Mouse (Mus musculus): ENCODE measurements at regions not wholly inside any gene's neighbourhood (a gene's known extent, or its start where the extent isn't known, plus 50 kb on each side); places are given as distances from the start of the nearest gene placed in this dataset.

GRCm38 (mm10) chr4:131585946-131586345 lies 252.1 kb downstream of the Ptpru start:
- Histone ChIP-seq H3K4me2 (replicated peaks) (no peak overlapping the region), H3K27me3 (peaks cover 8% of the 10 kb centered on the region; the same call in 1 of the 2 replicates), H3K36me3 (no peaks in the 10 kb centered on the region), H3K27ac (replicated peaks) (no peak overlapping the region), H3K9me3 (no peaks in the 10 kb centered on the region), H3K4me1 (no peaks in the 10 kb centered on the region), H3K4me3 (no peak overlapping the region), H3K9ac (replicated peaks) (no peak overlapping the region)
- WGBS, result 70% methylated on average over 3 of the region's 3 CpGs
- no peak for ATAC-seq (replicated peaks)

GRCm38 (mm10) chr4:131587536-131587935 lies 250.6 kb downstream of the Ptpru start:
- no peak for ATAC-seq (replicated peaks)
- no peak overlapping the region for H3K9ac ChIP-seq (replicated peaks)
- no peak overlapping the region for H3K4me2 ChIP-seq (replicated peaks)
- no peak overlapping the region for H3K4me3 ChIP-seq
- no peak overlapping the region for H3K27ac ChIP-seq (replicated peaks)
- no peaks in the 10 kb centered on the region for H3K9me3 ChIP-seq
- peaks cover 8% of the 10 kb centered on the region; the same call in 1 of the 2 replicates for H3K27me3 ChIP-seq
- H3K36me3 ChIP-seq, result no peaks in the 10 kb centered on the region
- H3K4me1 ChIP-seq, result no peaks in the 10 kb centered on the region
- WGBS, result 66% methylated on average over 7 of the region's 7 CpGs

DNA sequence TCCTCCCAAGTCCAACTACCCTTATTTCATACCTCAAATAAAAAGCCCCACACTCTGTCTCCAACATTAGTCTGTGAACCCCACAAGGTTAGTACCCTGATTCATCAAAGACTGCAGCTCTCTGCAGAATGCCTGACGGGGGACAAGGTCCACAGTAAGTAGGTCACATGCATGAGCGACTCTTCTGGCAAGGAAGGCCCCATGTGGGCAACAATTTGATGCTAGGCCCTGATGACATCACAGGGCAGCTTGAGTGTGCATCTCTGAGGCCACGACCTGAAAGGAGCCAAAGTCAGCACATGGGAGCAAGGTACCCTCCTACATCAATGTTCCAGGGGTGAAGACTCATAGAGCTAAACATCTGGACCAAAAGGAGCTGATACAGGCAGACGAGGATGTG lies 248.0 kb downstream of the Ptpru start:
- ATAC-seq (replicated peaks), result no peak
- Histone ChIP-seq H3K27me3 (peaks cover 4% of the 10 kb centered on the region; the same call in 1 of the 2 replicates), H3K4me3 (no peak overlapping the region), H3K4me2 (replicated peaks) (no peak overlapping the region), H3K9ac (replicated peaks) (no peak overlapping the region), H3K36me3 (no peaks in the 10 kb centered on the region), H3K9me3 (no peaks in the 10 kb centered on the region), H3K27ac (replicated peaks) (no peak overlapping the region), H3K4me1 (no peaks in the 10 kb centered on the region)
- 52% methylated on average over 4 of the region's 4 CpGs for WGBS

DNA sequence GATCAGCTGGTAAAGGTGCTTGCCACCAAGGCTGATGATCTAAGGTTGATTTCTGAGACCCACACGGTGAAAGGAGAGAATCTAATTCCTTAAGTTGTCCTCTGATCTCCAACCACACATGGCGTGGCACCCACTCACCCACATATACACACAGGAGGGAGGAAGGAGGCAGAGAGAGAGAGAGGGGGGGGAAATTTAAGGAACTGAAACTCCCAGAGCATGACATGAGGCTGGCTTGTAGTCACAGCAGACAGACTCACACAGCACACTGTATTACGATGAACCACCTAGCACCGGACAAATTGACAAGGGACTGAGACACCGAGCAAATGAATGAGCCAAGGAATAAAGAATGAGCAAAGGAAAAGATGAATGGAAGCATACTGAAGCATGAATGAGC lies 246.6 kb downstream of the Ptpru start:
- ATAC-seq (replicated peaks), result no peak
- WGBS, result 89% methylated on average over 5 of the region's 5 CpGs
- H3K27ac ChIP-seq (replicated peaks), result no peak overlapping the region
- H3K9ac ChIP-seq (replicated peaks), result no peak overlapping the region
- H3K27me3 ChIP-seq, result peaks cover 4% of the 10 kb centered on the region; the same call in 1 of the 2 replicates
- H3K4me3 ChIP-seq, result no peak overlapping the region
- no peaks in the 10 kb centered on the region for H3K4me1 ChIP-seq
- H3K4me2 ChIP-seq (replicated peaks), result no peak overlapping the region
- no peaks in the 10 kb centered on the region for H3K9me3 ChIP-seq
- no peaks in the 10 kb centered on the region for H3K36me3 ChIP-seq

- Histone ChIP-seq H3K9me3 (no peaks in the 10 kb centered on the region), H3K4me1 (no peaks in the 10 kb centered on the region), H3K4me3 (no peak overlapping the region), H3K9ac (replicated peaks) (no peak overlapping the region), H3K27ac (replicated peaks) (no peak overlapping the region), H3K4me2 (replicated peaks) (no peak overlapping the region), H3K36me3 (no peaks in the 10 kb centered on the region), H3K27me3 (no peaks in the 10 kb centered on the region)
- ATAC-seq (replicated peaks), result no peak
- 61% methylated on average over 10 of the region's 10 CpGs for WGBS
Observed at GRCm38 (mm10) chr4:131597996-131598395, 240.1 kb downstream of the Ptpru start.

DNA sequence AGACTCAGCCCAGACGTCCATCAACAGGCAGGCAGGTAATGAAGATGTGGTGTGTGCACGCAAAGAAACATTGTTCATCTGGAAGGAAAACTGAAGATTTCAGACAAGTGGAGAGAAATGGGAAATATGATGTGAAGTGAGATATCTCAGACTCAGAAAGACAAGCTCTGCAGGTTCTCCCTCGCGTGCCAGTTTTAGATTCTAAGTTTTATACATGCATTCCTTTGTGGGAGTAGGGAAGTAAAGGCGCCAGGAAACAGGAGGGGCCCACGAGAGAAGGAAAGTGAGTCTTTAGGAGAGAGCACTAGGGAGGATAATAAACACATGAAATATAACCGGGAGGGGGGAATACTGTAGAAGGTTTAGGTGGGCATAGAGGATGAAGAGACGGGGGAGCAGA lies 223.7 kb downstream of the Ptpru start:
- H3K36me3 ChIP-seq, result no peaks in the 10 kb centered on the region
- 81% methylated on average over 8 of the region's 8 CpGs for WGBS
- H3K27ac ChIP-seq (replicated peaks), result no peak overlapping the region
- H3K9me3 ChIP-seq, result no peaks in the 10 kb centered on the region
- no peaks in the 10 kb centered on the region for H3K27me3 ChIP-seq
- ATAC-seq (replicated peaks), result no peak
- H3K4me3 ChIP-seq, result no peak overlapping the region
- peaks cover 8% of the 10 kb centered on the region; the same call in 1 of the 2 replicates for H3K4me1 ChIP-seq
- no peak overlapping the region for H3K4me2 ChIP-seq (replicated peaks)
- no peak overlapping the region for H3K9ac ChIP-seq (replicated peaks)

GRCm38 (mm10) chr4:131615587-131615986 lies 222.5 kb downstream of the Ptpru start:
- Histone ChIP-seq H3K4me2 (replicated peaks) (no peak overlapping the region), H3K27me3 (no peaks in the 10 kb centered on the region), H3K9ac (replicated peaks) (no peak overlapping the region), H3K36me3 (no peaks in the 10 kb centered on the region), H3K4me1 (peaks cover 8% of the 10 kb centered on the region; the same call in 1 of the 2 replicates), H3K9me3 (no peaks in the 10 kb centered on the region), H3K4me3 (no peak overlapping the region), H3K27ac (replicated peaks) (no peak overlapping the region)
- ATAC-seq (replicated peaks), result peak; percentile 61
- WGBS, result 41% methylated on average over 12 of the region's 12 CpGs

- H3K9me3 ChIP-seq, result no peaks in the 10 kb centered on the region
- H3K27me3 ChIP-seq, result no peaks in the 10 kb centered on the region
- WGBS, result 80% methylated on average over 5 of the region's 5 CpGs
- H3K4me2 ChIP-seq (replicated peaks), result no peak overlapping the region
- no peak overlapping the region for H3K27ac ChIP-seq (replicated peaks)
- H3K4me1 ChIP-seq, result no peaks in the 10 kb centered on the region
- H3K4me3 ChIP-seq, result no peak overlapping the region
- no peak for ATAC-seq (replicated peaks)
- no peak overlapping the region for H3K9ac ChIP-seq (replicated peaks)
- H3K36me3 ChIP-seq, result no peaks in the 10 kb centered on the region
Observed at GRCm38 (mm10) chr4:131638105-131638504, 200.0 kb downstream of the Ptpru start.

DNA sequence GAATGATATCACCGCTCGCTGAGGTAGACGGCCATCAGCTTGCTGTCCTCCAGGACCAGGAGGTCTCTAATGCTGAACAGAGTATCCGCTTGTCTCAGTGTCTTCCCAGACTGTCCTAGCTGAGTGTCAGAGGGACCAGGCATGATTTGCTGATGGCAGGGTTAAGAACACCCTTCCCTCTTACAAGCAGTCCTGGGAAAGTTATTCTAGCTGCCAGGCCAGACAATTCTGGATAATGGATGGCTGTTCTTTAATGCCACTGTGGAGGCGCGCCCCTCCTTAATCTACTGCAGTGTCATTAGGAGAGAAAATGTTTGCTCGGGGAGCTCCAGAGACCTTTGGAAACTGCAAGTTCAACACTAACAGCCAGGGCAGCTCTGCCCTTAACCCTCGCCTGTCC lies 182.1 kb downstream of the Ptpru start:
- 51% methylated on average over 8 of the region's 8 CpGs for WGBS
- Histone ChIP-seq H3K27ac (replicated peaks) (no peak overlapping the region), H3K4me2 (replicated peaks) (no peak overlapping the region), H3K4me3 (no peak overlapping the region), H3K9ac (replicated peaks) (no peak overlapping the region), H3K36me3 (no peaks in the 10 kb centered on the region), H3K9me3 (no peaks in the 10 kb centered on the region), H3K27me3 (no peaks in the 10 kb centered on the region), H3K4me1 (no peaks in the 10 kb centered on the region)
- no peak for ATAC-seq (replicated peaks)

DNA sequence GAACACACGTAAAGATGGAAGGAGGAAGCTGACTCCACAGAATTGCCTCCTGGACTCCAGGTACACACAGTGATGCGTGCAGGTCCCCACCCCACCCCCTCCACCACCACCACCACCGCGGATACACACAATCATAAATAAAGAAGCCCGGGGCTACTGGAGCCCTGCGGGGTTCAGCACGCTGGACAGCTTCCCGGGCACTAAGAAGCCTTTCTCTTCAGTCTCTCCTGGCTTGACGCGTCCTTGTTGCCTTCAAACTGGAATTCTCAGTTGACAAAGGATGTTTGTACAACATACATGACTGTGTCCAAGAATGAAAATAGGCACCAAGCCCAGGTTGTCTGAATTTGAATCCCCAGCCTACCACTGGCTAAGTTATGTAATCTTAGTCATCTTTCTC lies 180.2 kb downstream of the Ptpru start:
- Histone ChIP-seq H3K4me3 (no peak overlapping the region), H3K4me1 (no peaks in the 10 kb centered on the region), H3K27ac (replicated peaks) (no peak overlapping the region), H3K9me3 (no peaks in the 10 kb centered on the region), H3K4me2 (replicated peaks) (no peak overlapping the region), H3K27me3 (no peaks in the 10 kb centered on the region), H3K36me3 (no peaks in the 10 kb centered on the region), H3K9ac (replicated peaks) (no peak overlapping the region)
- no peak for ATAC-seq (replicated peaks)
- WGBS, result 23% methylated on average over 10 of the region's 10 CpGs

DNA sequence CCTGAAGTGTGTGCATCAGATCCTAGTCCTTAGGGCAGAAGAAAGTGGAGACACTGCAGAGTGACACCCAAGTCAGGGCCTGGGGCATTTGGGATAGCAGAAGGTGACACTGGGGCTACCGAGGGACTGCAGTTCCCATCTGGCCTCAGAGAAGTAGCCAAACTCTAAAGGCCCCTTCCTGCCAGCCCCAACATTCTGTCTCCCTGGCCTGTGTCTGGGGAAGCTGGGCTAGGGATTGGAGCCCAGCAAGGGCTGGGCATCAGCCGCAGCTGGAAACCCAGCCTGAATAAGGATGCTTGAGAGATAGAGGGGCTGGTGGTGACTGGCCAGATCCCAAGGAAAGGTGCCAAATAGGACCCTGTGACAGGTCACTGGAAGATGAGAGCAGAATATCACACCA lies 177.2 kb downstream of the Ptpru start:
- Histone ChIP-seq H3K9me3 (no peaks in the 10 kb centered on the region), H3K9ac (replicated peaks) (no peak overlapping the region), H3K4me1 (no peaks in the 10 kb centered on the region), H3K36me3 (no peaks in the 10 kb centered on the region), H3K4me3 (no peak overlapping the region), H3K4me2 (replicated peaks) (no peak overlapping the region), H3K27ac (replicated peaks) (no peak overlapping the region), H3K27me3 (no peaks in the 10 kb centered on the region)
- WGBS, result 84% methylated on average over 2 of the region's 2 CpGs
- ATAC-seq (replicated peaks), result no peak

DNA sequence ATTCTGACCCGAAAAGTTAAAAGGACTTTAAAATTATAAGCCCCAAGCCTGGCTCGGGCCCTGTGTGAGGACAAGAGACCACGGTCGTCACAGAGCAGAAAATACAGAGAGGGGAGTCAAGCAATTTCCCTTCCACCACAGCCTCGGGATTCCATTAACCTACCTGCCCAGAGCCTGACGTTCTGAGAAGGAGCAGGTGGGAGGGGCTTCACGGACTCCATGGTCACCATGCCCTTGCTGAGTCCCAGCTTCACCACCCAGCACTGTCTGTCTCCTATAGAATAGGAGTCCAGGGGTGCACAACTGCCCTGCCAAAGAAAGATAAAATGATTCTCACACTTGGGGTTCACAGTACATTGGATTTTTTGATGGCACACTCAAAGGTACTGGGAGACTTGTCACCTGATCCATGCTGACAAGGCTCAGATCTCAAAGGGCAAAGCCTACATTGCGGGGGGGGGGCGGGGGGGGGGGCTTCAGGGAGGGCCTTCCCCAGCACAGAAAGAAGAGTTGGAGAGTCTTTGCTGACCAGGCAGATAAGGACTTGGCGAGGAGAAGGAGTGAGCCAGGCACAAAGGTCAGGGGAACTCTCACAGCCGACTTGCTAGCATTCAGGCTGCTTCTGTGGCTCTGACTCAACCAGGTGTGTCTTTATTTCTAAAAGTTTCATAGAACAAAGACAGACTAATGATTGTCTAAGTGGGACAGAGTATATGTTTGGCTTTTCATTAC lies 166.1 kb downstream of the Ptpru start:
- H3K36me3 ChIP-seq, result no peaks in the 10 kb centered on the region
- H3K9me3 ChIP-seq, result no peaks in the 10 kb centered on the region
- H3K9ac ChIP-seq (replicated peaks), result no peak overlapping the region
- no peak overlapping the region for H3K4me2 ChIP-seq (replicated peaks)
- H3K27me3 ChIP-seq, result no peaks in the 10 kb centered on the region
- H3K27ac ChIP-seq (replicated peaks), result no peak overlapping the region
- 57% methylated on average over 11 of the region's 11 CpGs for WGBS
- H3K4me1 ChIP-seq, result no peaks in the 10 kb centered on the region
- ATAC-seq (replicated peaks), result no peak
- no peak overlapping the region for H3K4me3 ChIP-seq

GRCm38 (mm10) chr4:131677966-131678365 lies 160.1 kb downstream of the Ptpru start:
- Histone ChIP-seq H3K9ac (replicated peaks) (no peak overlapping the region), H3K27me3 (no peaks in the 10 kb centered on the region), H3K36me3 (no peaks in the 10 kb centered on the region), H3K4me3 (no peak overlapping the region), H3K9me3 (no peaks in the 10 kb centered on the region), H3K27ac (replicated peaks) (no peak overlapping the region), H3K4me2 (replicated peaks) (no peak overlapping the region), H3K4me1 (0 out of 2 replicates have a peak, but pooled peaks cover 4% of the 10 kb centered on the region)
- ATAC-seq (replicated peaks), result no peak
- 87% methylated on average over 7 of the region's 7 CpGs for WGBS
